Mouse (Mus musculus) embryonic facial prominence, embryonic 10.5 days (tissue): ENCODE data around the gene Nfkbie. TPM values are rescaled to one million over a fixed set of nuclear protein-coding genes. Genes with fewer than 3 reads are reported as not detected.
A peak's percentile ranks its signal among the peaks of the same experiment; 100 is the strongest.

Experiments used
- DNase-seq: peaks from one replicate; pipeline ENCODE4 v3.0.0-alpha.2; 2017; ENCODE audit warnings: low spot score
- H3K27ac ChIP-seq: fragments of 300-500 bp; sonication (generic); replicated peaks from 2 replicates; pipeline ENCODE4 v1.5.1; 2016; ENCODE audit warnings: mild to moderate bottlenecking
- H3K27me3 ChIP-seq: fragments of 300-500 bp; sonication (generic); replicated peaks from 2 replicates; pipeline ENCODE4 v1.6.1; 2016; ENCODE audit warnings: low read depth, mild to moderate bottlenecking; ENCODE audit not compliant: poor library complexity, severe bottlenecking
- H3K36me3 ChIP-seq: fragments of 300-500 bp; sonication (generic); replicated peaks from 2 replicates; pipeline ENCODE4 v1.6.1; 2016; ENCODE audit warnings: mild to moderate bottlenecking, moderate library complexity
- H3K4me1 ChIP-seq: fragments of 300-500 bp; sonication (generic); 2 replicates; pipeline ENCODE4 v1.6.1; 2016
- H3K4me3 ChIP-seq: fragments of 300-500 bp; sonication (generic); 2 replicates; pipeline ENCODE4 v1.5.1; 2016; ENCODE audit warnings: mild to moderate bottlenecking, moderate library complexity
- H3K9me3 ChIP-seq: fragments of 300-500 bp; sonication (generic); 2 replicates; pipeline ENCODE4 v1.6.1; 2016; ENCODE audit warnings: mild to moderate bottlenecking
- WGBS: fragments of 180-500 bp; shearing (Covaris S2); methylation state at CpG from one replicate; pipeline ENCODE4 v1.1.7; 2016; 5-methylcytosine and 5-hydroxymethylcytosine counted together
- polyA plus RNA-seq: library from polyadenylated mRNA; unstranded; fragments of >200 nt; fragmentation: Nextera tagmentation; extraction: Ambion mirVana; gene quantifications from 2 replicates; pipeline ENCODE4 v1.2.1, GENCODE M21; 2016

Nfkbie gene
- polyA plus RNA-seq, 1 experiment from 2014 or later: 7.1 TPM

DNA sequence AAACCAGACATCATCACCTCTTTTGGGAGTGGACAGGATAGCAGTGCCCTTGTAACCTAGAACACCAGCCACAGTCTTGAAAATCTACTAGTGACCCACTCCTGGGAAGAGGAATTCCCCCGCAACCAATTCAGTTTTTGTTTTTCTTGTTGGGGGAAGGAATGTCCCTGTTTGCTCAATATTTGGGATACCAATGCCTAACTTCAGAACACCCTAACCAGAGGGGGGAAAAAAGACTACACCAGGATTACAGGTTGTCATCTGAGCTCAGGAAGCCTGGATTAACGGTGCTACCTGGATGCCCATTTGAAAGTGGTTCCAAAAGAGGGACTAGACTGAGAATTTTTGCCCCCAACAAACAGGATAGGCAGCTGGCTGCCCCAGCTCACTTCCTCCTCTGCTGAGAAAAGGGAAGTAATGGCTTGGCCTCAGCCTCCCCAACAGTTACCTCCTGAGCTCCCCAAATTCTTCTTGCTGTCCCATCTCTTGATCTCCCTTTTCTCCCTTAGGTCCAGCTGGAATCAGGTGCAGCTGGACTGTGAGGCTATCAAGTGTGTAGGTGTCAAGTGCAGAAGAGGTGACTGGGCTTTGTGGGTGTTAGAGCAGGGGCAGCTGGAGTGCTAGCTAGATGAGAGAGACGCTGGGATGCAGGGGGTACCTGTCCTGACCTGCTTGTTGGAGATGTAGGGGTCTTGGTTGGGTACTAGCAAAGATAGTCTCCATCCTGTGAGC, 1.2 kb downstream of the Nfkbie start:
- peak overlapping the region; percentile 79 for H3K4me3 ChIP-seq
- WGBS: 61% methylated on average over 3 of the region's 3 CpGs
- H3K9me3 ChIP-seq: no peaks in the 10 kb centered on the region
- H3K4me1 ChIP-seq: peaks cover 47% of the 10 kb centered on the region
- H3K36me3 ChIP-seq: peaks cover 4% of the 10 kb centered on the region; the same call in 1 of the 2 replicates
- no peak for DNase-seq
- peaks cover 37% of the 10 kb centered on the region for H3K27me3 ChIP-seq
- no peak overlapping the region for H3K27ac ChIP-seq

DNA sequence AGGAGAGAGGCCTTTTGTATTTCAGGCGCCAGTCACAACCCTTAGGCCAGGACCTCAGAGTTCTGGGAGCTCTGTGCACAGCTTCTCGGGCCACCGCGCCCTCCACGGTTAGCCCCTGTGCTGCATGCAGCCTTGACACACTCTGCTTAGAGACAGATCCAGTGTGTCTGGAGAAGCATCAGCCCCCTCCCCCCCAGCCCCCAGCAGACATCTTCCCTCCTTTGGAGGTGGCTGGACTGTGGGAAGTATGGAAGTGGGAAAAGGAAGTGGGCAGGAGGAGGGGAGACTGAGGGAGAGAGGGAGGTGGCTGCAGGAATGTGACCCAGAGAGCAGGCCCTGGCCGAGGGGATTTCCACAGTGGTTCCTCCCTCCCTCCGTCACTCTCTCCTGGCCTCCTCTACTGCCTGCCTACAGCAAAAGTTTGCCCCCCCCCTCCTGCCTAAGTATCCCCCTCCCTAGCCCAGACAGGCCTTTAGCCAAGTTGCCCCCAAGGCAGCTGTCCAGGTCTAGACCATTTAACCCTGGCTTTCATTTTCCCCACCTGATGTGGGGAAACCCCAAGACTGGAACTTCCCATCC, 1.8 kb downstream of the Nfkbie start:
- peaks cover 37% of the 10 kb centered on the region for H3K27me3 ChIP-seq
- no peak overlapping the region for H3K27ac ChIP-seq
- no peak for DNase-seq
- H3K4me1 ChIP-seq: peaks cover 43% of the 10 kb centered on the region
- peaks cover 4% of the 10 kb centered on the region; the same call in 1 of the 2 replicates for H3K36me3 ChIP-seq
- no peaks in the 10 kb centered on the region for H3K9me3 ChIP-seq
- H3K4me3 ChIP-seq: peak overlapping the region; percentile 79; the same call in 1 of the 2 replicates
- WGBS: 53% methylated on average over 7 of the region's 7 CpGs

DNA sequence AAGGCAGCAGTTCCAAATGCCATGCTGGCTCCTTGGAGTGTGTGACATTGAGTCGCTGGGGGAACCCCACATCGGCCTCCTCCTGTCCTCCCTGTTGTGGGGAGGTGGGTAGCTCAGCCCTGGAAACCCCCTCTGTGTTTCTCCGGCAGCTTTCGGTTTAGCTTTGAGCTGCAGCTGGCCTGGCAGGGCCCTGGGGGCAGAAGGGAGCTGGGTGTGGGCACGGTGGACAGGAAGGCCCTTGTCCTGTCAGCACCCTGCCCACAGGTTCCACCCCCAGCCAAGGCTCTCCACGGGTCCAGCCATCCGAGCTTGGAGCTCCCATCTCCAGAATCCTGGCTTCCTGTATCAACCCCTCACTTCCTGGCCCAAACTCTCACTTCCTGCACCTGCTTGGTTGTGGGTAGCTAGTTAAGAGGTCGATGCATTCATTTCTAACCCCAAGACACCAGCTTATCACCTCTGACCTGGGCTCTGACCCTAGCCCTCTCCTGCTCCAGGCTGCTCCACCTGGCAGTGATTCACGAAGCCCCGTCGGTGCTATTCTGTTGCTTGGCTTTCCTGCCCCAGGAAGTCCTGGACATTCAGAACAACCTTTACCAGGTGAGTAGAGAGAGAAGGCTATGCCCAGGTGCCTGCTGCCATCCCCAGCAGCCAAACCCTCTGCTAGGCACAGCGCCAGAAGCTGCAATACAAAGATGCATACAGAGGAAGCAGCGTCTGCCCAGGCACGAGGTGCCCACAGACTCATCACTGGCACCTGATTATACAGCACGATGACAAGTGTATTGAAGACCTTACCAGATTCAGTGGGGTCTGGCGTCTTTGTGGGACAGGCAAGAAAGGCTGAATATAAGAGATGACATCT, 2.7 kb downstream of the Nfkbie start:
- Histone ChIP-seq H3K27me3 (peaks cover 32% of the 10 kb centered on the region), H3K4me3 (peak overlapping the region; percentile 79; the same call in 1 of the 2 replicates), H3K9me3 (no peaks in the 10 kb centered on the region), H3K4me1 (peaks cover 43% of the 10 kb centered on the region), H3K27ac (0 out of 2 replicates have a peak overlapping the region, but pooled peaks have one; percentile 37), H3K36me3 (peaks cover 4% of the 10 kb centered on the region; the same call in 1 of the 2 replicates)
- no peak for DNase-seq
- WGBS: 53% methylated on average over 16 of the region's 16 CpGs

DNA sequence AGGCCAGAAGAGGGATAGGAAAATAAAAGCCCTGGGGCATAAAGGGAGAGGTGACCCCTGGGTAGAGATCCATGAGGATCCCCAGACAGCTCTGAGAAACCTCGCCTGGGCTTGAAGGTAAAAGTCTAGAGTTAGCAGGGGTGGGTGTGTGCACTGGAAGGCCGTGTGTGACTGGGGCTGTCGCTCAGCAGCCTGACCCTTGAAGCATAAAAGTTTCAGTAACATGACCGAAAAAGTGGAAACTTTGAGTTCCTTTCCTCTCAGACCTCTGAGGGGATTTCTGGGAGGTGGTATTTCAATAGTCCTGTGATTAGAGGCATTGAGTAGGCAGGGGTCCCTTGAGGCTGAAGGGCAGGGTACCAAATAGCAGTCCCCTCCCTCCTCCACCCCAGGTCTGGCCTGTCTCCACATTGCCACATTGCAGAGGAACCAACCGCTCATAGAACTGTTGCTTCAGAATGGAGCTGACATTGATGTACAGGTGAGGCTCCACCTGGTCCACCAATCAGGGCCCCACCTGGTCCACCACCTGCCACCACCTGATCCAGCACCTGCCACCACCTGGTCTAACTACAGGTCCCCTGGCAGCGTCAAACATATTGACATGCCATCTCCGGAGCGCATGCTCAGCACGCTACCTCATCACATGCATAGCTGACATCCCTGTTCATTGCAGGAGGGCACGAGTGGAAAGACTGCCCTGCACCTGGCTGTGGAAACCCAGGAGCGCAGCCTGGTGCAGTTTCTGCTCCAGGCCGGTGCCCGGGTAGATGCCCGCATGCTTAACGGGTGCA, 4.4 kb downstream of the Nfkbie start:
- H3K4me3 ChIP-seq: no peak overlapping the region
- 88% methylated on average over 15 of the region's 15 CpGs for WGBS
- DNase-seq: no peak
- no peaks in the 10 kb centered on the region for H3K9me3 ChIP-seq
- peaks cover 28% of the 10 kb centered on the region for H3K27me3 ChIP-seq
- no peak overlapping the region for H3K27ac ChIP-seq
- peaks cover 4% of the 10 kb centered on the region; the same call in 1 of the 2 replicates for H3K36me3 ChIP-seq
- H3K4me1 ChIP-seq: peaks cover 53% of the 10 kb centered on the region

DNA sequence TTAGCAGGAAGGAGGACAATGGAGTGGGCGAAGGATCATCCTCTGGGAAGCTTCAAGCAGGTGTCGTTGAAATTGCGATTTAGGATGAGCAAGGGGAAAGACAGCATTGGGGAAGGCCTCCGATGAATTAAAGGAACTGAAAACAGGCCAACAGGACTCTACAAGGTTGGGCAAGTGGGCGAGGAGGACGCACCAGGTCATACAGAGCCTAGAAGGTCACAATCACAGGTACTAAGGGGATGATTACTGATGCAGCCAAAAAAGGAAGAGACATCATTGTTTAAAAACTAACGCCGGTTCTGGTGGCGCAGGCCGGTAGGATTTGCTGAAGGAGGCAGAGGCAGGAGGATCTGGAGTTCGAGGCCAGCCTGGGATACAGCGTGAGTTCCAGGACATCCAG, 7.7 kb downstream of the Nfkbie start:
- Histone ChIP-seq H3K4me1 (peaks cover 46% of the 10 kb centered on the region), H3K9me3 (no peaks in the 10 kb centered on the region), H3K36me3 (peaks cover 35% of the 10 kb centered on the region), H3K27me3 (0 out of 2 replicates have a peak, but pooled peaks cover 3% of the 10 kb centered on the region), H3K4me3 (peak overlapping the region; percentile 94; the same call in 1 of the 2 replicates), H3K27ac (no peak overlapping the region)
- WGBS: 74% methylated on average over 12 of the region's 12 CpGs
- DNase-seq: no peak

DNA sequence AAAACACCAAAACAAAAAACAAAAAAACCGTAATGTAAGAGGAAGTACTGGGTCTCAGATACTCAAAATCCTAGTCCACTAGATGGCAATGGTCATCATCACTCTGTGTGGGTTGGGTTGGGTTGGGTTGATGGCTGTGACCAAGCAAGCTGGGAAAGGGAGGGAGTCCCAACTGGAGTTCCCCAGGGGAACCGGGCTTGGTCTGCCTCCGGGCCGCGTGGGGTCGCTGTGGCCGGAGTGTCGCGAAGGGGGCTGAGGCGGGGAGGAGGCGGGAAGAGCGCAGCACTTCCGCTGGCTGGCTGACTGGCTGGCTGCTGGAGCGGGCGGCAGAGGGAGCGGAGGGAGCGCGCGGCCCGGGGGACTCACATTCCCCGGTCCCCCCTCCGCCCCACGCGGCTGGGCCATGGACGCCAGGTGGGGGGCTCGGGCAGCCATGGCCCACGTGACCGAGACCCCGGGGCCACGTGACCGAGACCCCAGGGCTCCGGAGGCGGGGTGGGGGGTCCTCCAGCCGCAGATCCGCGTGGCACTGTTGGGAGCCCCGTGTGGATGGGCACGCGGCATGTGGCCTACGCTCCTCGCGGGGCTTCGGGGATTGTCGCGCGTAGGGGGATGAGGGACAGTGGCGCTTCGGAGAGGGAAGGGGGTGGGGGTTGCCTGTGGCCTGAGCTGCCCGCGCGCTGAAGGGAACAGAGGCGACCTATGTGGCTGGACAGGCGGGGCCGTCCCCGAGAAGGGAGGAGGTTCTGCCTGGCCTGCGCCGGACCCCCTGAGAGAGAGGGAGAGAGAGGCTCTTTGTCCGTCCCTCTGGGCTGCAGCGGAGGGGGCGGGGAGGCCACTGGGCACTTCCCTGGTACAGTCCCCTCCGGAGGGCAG, 8.4 kb downstream of the Nfkbie start, which contains the start of gene Slc35b2:
Gene Slc35b2 (plus strand): TSS at position 220 of the 876 bp plus-strand sequence.
- Histone ChIP-seq H3K4me3 (peak within 1 kb of the TSS; percentile 94), H3K36me3 (peaks cover 42% of the 10 kb centered on the region), H3K27ac (peak within 1 kb of the TSS; percentile 94), H3K9me3 (no peaks in the 10 kb centered on the region), H3K4me1 (peaks cover 40% of the 10 kb centered on the region), H3K27me3 (0 out of 2 replicates have a peak, but pooled peaks cover 3% of the 10 kb centered on the region)
- WGBS: 2% methylated on average over 60 of the region's 61 CpGs
- DNase-seq: peak; percentile 94

DNA sequence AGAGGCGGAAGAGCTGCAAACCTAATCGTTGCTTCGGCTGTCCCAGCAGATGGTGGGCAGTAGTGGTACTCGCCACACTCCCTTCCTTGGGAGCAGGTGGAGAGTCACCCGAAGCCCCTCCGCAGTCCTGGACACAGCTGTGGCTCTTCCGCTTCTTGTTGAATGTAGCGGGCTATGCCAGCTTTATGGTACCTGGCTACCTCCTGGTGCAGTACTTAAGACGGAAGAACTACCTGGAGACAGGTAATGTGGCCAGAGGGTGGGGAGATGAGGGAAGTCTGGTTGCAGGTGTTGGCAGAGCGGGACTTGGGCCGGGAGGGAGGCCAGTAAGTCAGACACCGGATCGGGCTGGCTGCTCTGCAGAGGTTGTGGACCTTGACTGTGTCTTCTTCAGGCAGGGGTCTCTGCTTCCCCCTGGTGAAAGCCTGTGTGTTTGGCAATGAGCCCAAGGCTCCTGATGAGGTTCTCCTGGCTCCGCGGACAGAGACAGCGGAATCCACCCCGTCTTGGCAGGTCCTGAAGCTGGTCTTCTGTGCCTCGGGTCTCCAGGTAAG, 9.1 kb downstream of the Nfkbie start:
- WGBS: 13% methylated on average over 18 of the region's 18 CpGs
- Histone ChIP-seq H3K4me3 (peak overlapping the region; percentile 94), H3K27me3 (no peaks in the 10 kb centered on the region), H3K36me3 (peaks cover 49% of the 10 kb centered on the region), H3K4me1 (peaks cover 39% of the 10 kb centered on the region), H3K27ac (peak overlapping the region; percentile 94), H3K9me3 (no peaks in the 10 kb centered on the region)
- peak; percentile 43 for DNase-seq

DNA sequence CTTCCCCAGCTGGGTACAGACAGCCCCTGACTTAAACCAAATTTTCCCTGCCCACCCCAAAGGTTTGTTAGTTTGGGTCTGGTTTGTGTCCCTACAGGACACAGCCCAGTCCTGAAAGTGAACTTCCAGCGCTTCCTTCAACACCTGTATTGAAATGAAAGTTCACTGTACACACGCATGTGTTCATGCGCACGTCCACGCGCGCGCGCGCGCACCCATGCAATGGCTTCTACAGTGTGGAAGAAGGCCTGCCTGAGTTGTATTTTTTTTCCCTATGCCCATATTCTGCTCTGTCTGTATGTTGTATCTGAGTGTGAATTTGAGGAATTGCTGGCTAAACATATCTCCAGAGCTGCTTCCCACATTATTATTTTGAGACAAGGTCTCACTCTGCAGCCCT, 9.6 kb downstream of the Nfkbie start:
- Histone ChIP-seq H3K36me3 (peaks cover 54% of the 10 kb centered on the region), H3K9me3 (no peaks in the 10 kb centered on the region), H3K27me3 (no peaks in the 10 kb centered on the region), H3K4me1 (peaks cover 42% of the 10 kb centered on the region), H3K4me3 (peak overlapping the region; percentile 94), H3K27ac (peak overlapping the region; percentile 94)
- DNase-seq: no peak
- WGBS: 95% methylated on average over 11 of the region's 11 CpGs

DNA sequence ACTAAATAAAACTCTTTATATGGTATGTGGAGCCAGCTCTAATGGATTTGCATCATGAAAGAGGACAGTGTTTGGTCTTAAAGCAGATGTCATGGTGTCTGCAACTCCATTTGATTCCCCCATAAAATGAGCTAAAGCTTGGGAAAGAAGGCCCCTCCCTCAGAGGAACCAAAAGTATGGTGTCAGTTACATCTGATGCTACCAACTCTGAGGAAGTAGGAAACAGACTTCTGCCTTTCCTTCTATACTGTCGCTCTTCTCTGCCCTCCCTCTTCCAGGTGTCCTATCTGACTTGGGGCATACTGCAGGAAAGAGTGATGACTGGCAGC, 10.5 kb downstream of the Nfkbie start:
- H3K4me1 ChIP-seq: peaks cover 51% of the 10 kb centered on the region
- no peak overlapping the region for H3K27ac ChIP-seq
- H3K36me3 ChIP-seq: peaks cover 59% of the 10 kb centered on the region
- H3K4me3 ChIP-seq: peak overlapping the region; percentile 6; the same call in 1 of the 2 replicates
- no peak for DNase-seq
- WGBS: 86% methylated on average over 1 of the region's 1 CpGs
- no peaks in the 10 kb centered on the region for H3K27me3 ChIP-seq
- no peaks in the 10 kb centered on the region for H3K9me3 ChIP-seq

DNA sequence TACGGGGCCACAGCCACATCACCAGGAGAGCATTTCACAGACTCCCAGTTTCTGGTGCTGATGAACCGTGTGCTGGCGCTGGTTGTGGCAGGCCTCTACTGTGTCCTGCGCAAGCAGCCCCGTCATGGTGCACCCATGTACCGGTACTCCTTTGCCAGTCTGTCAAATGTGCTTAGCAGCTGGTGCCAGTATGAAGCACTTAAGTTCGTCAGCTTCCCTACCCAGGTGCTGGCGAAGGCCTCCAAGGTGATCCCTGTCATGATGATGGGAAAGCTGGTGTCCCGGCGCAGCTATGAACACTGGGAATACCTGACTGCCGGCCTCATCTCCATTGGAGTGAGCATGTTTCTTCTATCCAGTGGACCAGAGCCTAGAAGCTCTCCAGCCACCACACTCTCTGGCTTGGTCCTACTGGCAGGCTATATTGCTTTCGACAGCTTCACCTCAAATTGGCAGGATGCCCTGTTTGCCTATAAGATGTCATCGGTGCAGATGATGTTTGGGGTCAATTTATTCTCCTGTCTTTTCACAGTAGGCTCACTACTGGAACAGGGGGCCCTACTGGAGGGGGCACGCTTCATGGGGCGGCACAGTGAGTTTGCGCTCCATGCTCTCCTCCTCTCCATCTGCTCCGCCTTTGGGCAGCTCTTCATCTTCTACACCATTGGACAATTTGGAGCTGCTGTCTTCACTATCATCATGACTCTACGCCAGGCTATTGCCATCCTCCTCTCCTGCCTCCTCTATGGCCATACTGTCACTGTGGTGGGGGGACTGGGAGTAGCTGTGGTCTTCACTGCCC, 11.1 kb downstream of the Nfkbie start:
- Histone ChIP-seq H3K4me3 (peak overlapping the region; percentile 30), H3K9me3 (no peaks in the 10 kb centered on the region), H3K27me3 (no peaks in the 10 kb centered on the region), H3K36me3 (peaks cover 65% of the 10 kb centered on the region), H3K4me1 (peaks cover 56% of the 10 kb centered on the region), H3K27ac (no peak overlapping the region)
- DNase-seq: peak; percentile 44
- 76% methylated on average over 18 of the region's 18 CpGs for WGBS
